Mouse (Mus musculus): ENCODE measurements at regions not wholly inside any gene's neighbourhood (a gene's known extent, or its start where the extent isn't known, plus 50 kb on each side); places are given as distances from the start of the nearest gene placed in this dataset.

DNA sequence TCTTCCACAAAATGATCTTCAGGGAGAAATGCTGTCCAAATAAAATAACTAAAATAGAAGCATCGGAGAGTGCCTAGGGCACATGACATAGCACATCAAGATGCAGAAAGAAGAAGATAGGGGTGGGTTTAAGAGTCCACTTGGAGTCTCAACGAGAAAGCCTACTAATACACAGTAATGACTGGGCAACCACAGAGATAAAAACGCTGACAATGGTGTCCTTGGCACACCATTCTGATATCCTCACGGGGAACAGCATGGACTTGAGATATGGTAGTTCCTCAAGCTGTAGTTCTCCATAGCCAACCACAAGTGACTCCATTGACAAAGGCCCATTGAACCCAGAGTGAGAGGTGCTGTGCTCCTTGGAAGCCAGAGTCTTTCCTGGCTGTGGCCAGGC is 105.8 kb downstream of the Dad1 start:
- Histone ChIP-seq H3K27ac (ENCODE audit: insufficient read depth, low read length) (no peak overlapping the region), H3K27me3 (ENCODE audit: control insufficient read depth, insufficient read depth, low read length, poor library complexity, severe bottlenecking) (no peaks in the 10 kb centered on the region), H3K4me1 (ENCODE audit: control insufficient read depth, insufficient read depth, low read length) (no peaks in the 10 kb centered on the region), H3K4me3 (ENCODE audit: low read depth, low read length) (no peak overlapping the region), H3K9me3 (replicated peaks; ENCODE audit: control insufficient read depth, insufficient read depth, low read length, poor library complexity, severe bottlenecking) (no peaks in the 10 kb centered on the region), H3K9ac (ENCODE audit: low read depth, poor library complexity, severe bottlenecking) (no peak overlapping the region), H3K36me3 (ENCODE audit: control insufficient read depth, insufficient read depth, low read length, poor library complexity, severe bottlenecking) (no peaks in the 10 kb centered on the region)
- no peak for TF ChIP-seq POLR2A (IDR thresholded peaks at IDR 0.05; ENCODE audit: insufficient read depth, low read length)
- TF ChIP-seq CTCF (IDR thresholded peaks at IDR 0.05; ENCODE audit: low read depth, low read length): no peak
- no peak for TF ChIP-seq EP300 (IDR thresholded peaks at IDR 0.05; ENCODE audit: insufficient read depth, low read depth, low read length)

DNA sequence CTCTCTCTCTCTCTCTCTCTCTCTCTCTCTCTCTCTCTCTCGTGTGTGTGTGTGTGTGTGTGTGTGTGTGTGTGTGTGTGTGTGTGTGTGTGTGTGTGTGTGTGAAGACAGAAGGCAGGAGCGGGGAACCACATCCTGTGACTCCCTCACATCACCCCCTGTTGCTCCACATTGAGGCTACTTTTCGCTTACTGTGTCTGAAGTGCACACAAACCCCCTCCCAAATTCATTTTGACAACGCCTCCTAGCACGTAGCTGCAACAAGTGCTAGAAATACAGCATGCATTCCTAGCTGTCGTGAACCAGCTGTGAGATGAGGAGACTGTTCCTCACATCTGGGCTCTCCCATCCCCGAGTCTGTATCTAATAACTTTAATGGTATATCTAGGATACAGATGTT is 106.4 kb downstream of the Dad1 start:
- TF ChIP-seq CTCF (IDR thresholded peaks at IDR 0.05; ENCODE audit: low read depth, low read length): no peak
- TF ChIP-seq POLR2A (IDR thresholded peaks at IDR 0.05; ENCODE audit: insufficient read depth, low read length): no peak
- TF ChIP-seq EP300 (IDR thresholded peaks at IDR 0.05; ENCODE audit: insufficient read depth, low read depth, low read length): no peak
- no peak overlapping the region for H3K27ac ChIP-seq (ENCODE audit: insufficient read depth, low read length)
- H3K27me3 ChIP-seq (ENCODE audit: control insufficient read depth, insufficient read depth, low read length, poor library complexity, severe bottlenecking): no peaks in the 10 kb centered on the region
- H3K36me3 ChIP-seq (ENCODE audit: control insufficient read depth, insufficient read depth, low read length, poor library complexity, severe bottlenecking): no peaks in the 10 kb centered on the region
- H3K4me1 ChIP-seq (ENCODE audit: control insufficient read depth, insufficient read depth, low read length): no peaks in the 10 kb centered on the region
- no peak overlapping the region for H3K9ac ChIP-seq (ENCODE audit: low read depth, poor library complexity, severe bottlenecking)
- H3K4me3 ChIP-seq (ENCODE audit: low read depth, low read length): no peak overlapping the region
- no peaks in the 10 kb centered on the region for H3K9me3 ChIP-seq (replicated peaks; ENCODE audit: control insufficient read depth, insufficient read depth, low read length, poor library complexity, severe bottlenecking)

DNA sequence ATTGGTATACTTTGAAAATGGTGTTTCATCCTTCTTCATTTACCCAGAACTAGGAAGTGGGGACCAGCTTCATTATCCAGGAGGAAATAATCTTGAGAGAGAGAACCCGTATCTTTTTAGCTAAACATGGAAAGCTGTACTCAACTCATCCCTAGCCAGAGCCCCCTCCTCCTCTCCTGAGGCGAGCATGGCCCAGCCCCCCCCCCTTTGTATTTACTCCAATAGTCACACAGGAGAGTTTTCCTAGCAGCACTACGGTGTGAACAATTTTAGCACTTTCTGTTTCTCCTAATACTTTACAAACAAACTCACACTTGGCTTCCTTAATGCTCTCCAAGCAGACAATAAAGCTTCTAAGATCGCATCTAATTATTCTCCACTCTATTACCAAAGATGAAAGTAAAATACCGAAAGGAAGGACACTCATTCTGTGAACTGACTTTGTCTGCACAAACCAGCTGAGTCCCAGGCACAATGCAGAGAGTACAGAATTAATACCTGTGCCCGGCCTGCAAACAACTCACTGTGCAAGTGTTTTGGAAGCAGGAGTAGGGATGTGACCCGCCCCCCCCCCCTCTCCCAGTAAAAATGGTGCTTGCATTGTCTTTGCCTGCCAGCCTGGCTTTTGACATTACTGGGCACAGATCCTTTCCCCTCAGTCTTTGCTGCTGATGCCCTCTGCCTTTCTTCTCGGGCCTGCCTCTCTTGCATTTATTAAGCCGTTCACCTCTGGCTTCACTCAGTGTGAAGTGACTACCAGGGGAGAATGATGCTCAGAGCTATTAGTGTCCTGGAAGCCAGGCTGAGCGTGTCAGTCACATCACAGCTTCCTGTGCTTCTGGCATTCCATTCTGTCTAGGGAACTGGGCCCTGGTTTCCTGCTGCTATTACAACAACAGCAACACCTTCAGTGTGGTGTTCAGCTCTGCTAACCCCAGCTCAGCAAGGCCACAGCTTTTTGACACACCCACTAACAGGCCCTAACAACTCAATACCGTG is 107.9 kb downstream of the Dad1 start:
- no peaks in the 10 kb centered on the region for H3K27me3 ChIP-seq (ENCODE audit: control insufficient read depth, insufficient read depth, low read length, poor library complexity, severe bottlenecking)
- H3K4me1 ChIP-seq (ENCODE audit: control insufficient read depth, insufficient read depth, low read length): no peaks in the 10 kb centered on the region
- no peak for TF ChIP-seq POLR2A (IDR thresholded peaks at IDR 0.05; ENCODE audit: insufficient read depth, low read length)

DNA sequence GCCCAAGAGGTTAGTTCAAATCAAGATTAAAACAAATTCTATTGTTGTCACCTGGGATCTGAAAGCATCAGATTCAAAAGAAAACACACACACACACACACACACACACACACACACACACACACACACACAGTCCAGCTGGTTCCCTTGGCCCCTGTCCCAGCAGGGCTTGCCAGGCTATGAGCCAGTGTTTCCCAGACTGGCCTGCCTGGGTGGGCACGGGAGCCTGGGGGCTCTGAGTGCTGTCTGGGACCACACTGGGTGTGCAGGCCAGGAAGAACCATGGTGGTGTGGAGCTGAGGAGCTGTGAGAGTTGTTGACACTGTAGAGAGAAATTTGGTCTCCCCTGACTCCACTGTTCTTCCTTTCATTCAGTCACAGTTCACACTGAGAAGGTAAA is 110.1 kb downstream of the Dad1 start:
- no peaks in the 10 kb centered on the region for H3K9me3 ChIP-seq (replicated peaks; ENCODE audit: control insufficient read depth, insufficient read depth, low read length, poor library complexity, severe bottlenecking)
- H3K9ac ChIP-seq (ENCODE audit: low read depth, poor library complexity, severe bottlenecking): no peak overlapping the region
- H3K36me3 ChIP-seq (ENCODE audit: control insufficient read depth, insufficient read depth, low read length, poor library complexity, severe bottlenecking): no peaks in the 10 kb centered on the region
- no peak overlapping the region for H3K4me3 ChIP-seq (ENCODE audit: low read depth, low read length)
- H3K27me3 ChIP-seq (ENCODE audit: control insufficient read depth, insufficient read depth, low read length, poor library complexity, severe bottlenecking): no peaks in the 10 kb centered on the region
- no peak for TF ChIP-seq EP300 (IDR thresholded peaks at IDR 0.05; ENCODE audit: insufficient read depth, low read depth, low read length)
- TF ChIP-seq POLR2A (IDR thresholded peaks at IDR 0.05; ENCODE audit: insufficient read depth, low read length): no peak
- no peak for TF ChIP-seq CTCF (IDR thresholded peaks at IDR 0.05; ENCODE audit: low read depth, low read length)
- no peaks in the 10 kb centered on the region for H3K4me1 ChIP-seq (ENCODE audit: control insufficient read depth, insufficient read depth, low read length)
- H3K27ac ChIP-seq (ENCODE audit: insufficient read depth, low read length): no peak overlapping the region

More for the DNA sequence above, 107.9 kb downstream of the Dad1 start:
- Histone ChIP-seq H3K9me3 (replicated peaks; ENCODE audit: control insufficient read depth, insufficient read depth, low read length, poor library complexity, severe bottlenecking) (no peaks in the 10 kb centered on the region), H3K27ac (ENCODE audit: insufficient read depth, low read length) (no peak overlapping the region), H3K4me3 (ENCODE audit: low read depth, low read length) (no peak overlapping the region), H3K9ac (ENCODE audit: low read depth, poor library complexity, severe bottlenecking) (no peak overlapping the region), H3K36me3 (ENCODE audit: control insufficient read depth, insufficient read depth, low read length, poor library complexity, severe bottlenecking) (no peaks in the 10 kb centered on the region)

DNA sequence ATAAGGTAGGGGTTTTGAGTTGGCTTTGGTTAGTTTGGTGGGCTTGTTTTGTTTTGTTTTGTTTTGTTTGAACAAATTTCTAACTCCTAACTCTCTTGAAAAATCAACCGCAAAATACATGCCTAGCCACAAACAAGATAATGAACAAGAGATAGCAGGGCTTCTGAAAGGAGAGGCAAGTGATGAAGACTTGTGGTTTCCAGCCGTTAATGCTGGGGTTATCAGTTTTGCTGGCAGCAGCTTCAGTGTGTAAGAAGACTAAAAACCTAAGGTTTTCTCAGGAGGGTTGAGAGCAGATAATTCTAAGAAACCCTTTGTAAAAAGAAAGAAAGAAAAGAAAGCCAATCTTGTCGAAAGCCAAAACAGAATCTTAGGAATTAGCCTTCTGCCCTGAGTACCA is 115.6 kb downstream of the Dad1 start:
- H3K27ac ChIP-seq (ENCODE audit: insufficient read depth, low read length): no peak overlapping the region
- H3K27me3 ChIP-seq (ENCODE audit: control insufficient read depth, insufficient read depth, low read length, poor library complexity, severe bottlenecking): no peaks in the 10 kb centered on the region
- no peaks in the 10 kb centered on the region for H3K36me3 ChIP-seq (ENCODE audit: control insufficient read depth, insufficient read depth, low read length, poor library complexity, severe bottlenecking)
- no peak for TF ChIP-seq POLR2A (IDR thresholded peaks at IDR 0.05; ENCODE audit: insufficient read depth, low read length)
- TF ChIP-seq EP300 (IDR thresholded peaks at IDR 0.05; ENCODE audit: insufficient read depth, low read depth, low read length): no peak
- no peak for TF ChIP-seq CTCF (IDR thresholded peaks at IDR 0.05; ENCODE audit: low read depth, low read length)
- no peaks in the 10 kb centered on the region for H3K4me1 ChIP-seq (ENCODE audit: control insufficient read depth, insufficient read depth, low read length)
- no peak overlapping the region for H3K9ac ChIP-seq (ENCODE audit: low read depth, poor library complexity, severe bottlenecking)
- H3K9me3 ChIP-seq (replicated peaks; ENCODE audit: control insufficient read depth, insufficient read depth, low read length, poor library complexity, severe bottlenecking): peaks cover 4% of the 10 kb centered on the region
- no peak overlapping the region for H3K4me3 ChIP-seq (ENCODE audit: low read depth, low read length)

DNA sequence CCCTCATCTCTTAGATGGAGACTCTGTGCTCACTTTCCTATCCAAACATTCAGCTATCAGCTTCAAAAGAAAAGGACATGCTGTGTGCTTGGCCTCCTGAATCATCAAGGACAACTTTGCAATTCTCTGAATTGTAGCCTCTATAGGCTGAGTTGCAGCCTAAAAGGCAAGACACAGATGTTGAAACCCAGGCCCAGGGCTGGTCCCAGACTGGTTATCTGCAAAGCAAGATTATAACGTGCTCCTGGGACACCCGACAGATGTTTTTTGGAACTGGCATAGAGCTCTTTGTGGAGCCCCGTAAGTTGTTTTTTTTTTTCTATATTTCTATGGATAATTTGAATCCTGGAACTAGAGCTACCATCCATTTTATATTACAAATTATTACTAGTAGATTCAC is 117.4 kb downstream of the Dad1 start:
- Histone ChIP-seq H3K27me3 (ENCODE audit: control insufficient read depth, insufficient read depth, low read length, poor library complexity, severe bottlenecking) (no peaks in the 10 kb centered on the region), H3K4me1 (ENCODE audit: control insufficient read depth, insufficient read depth, low read length) (no peaks in the 10 kb centered on the region), H3K9me3 (replicated peaks; ENCODE audit: control insufficient read depth, insufficient read depth, low read length, poor library complexity, severe bottlenecking) (peaks cover 4% of the 10 kb centered on the region), H3K4me3 (ENCODE audit: low read depth, low read length) (no peak overlapping the region), H3K36me3 (ENCODE audit: control insufficient read depth, insufficient read depth, low read length, poor library complexity, severe bottlenecking) (no peaks in the 10 kb centered on the region), H3K9ac (ENCODE audit: low read depth, poor library complexity, severe bottlenecking) (no peak overlapping the region), H3K27ac (ENCODE audit: insufficient read depth, low read length) (no peak overlapping the region)
- TF ChIP-seq CTCF (IDR thresholded peaks at IDR 0.05; ENCODE audit: low read depth, low read length): no peak
- TF ChIP-seq POLR2A (IDR thresholded peaks at IDR 0.05; ENCODE audit: insufficient read depth, low read length): no peak
- no peak for TF ChIP-seq EP300 (IDR thresholded peaks at IDR 0.05; ENCODE audit: insufficient read depth, low read depth, low read length)
